Comparison of ENCODE assay signal across 8 mouse cellular contexts in genomic region chr7:30859635-30860402, GRCm38 (mm10). TPM values are rescaled to one million over a fixed set of nuclear protein-coding genes. Genes with fewer than 3 reads are reported as not detected.
DNase-seq lines count a peak whose midpoint lies in the region; ATAC-seq lines count a peak whose summit lies in the region.

No protein-coding gene starts in this region.

- no peaks in the 10 kb centered on the region; the same call in 1 of the 2 replicates for H3K9me3 ChIP-seq in embryonic facial prominence, embryonic 10.5 days
- no peaks in the 10 kb centered on the region for H3K9me3 ChIP-seq in lung, embryonic 15.5 days

- peak overlapping the region; percentile 46 for H3K4me3 ChIP-seq in embryonic facial prominence, embryonic 10.5 days
- H3K4me3 ChIP-seq in lung, embryonic 15.5 days: peak overlapping the region; percentile 6; the same call in 1 of the 2 replicates

- 0 out of 2 replicates have a peak overlapping the region, but pooled peaks have one; percentile 31 for H3K27ac ChIP-seq in embryonic facial prominence, embryonic 10.5 days (replicated peaks)
- no peak overlapping the region for H3K27ac ChIP-seq in lung, embryonic 15.5 days

- no peak overlapping the region for H3K9ac ChIP-seq in lung, embryonic 15.5 days

- H3K27me3 ChIP-seq in embryonic facial prominence, embryonic 10.5 days (replicated peaks; ENCODE audit: low read depth, poor library complexity, severe bottlenecking): peaks cover 22% of the 10 kb centered on the region
- no peaks in the 10 kb centered on the region for H3K27me3 ChIP-seq in lung, embryonic 15.5 days

- WGBS in embryonic facial prominence, embryonic 10.5 days: 9% methylated on average over 16 of the region's 16 CpGs
- WGBS in lung, embryonic 15.5 days: 9% methylated on average over 15 of the region's 16 CpGs

- intact Hi-C loops in heart, postnatal 36 days (cut with DNase I): loop anchor here (2.0 kb wide), 1 partner anchor 269 kb away; no protein-coding TSS in a partner anchor

- peaks cover 9% of the 10 kb centered on the region; the same call in 1 of the 2 replicates for H3K4me1 ChIP-seq in embryonic facial prominence, embryonic 10.5 days
- H3K4me1 ChIP-seq in lung, embryonic 15.5 days: no peaks in the 10 kb centered on the region

- no peaks in the 10 kb centered on the region for H3K36me3 ChIP-seq in embryonic facial prominence, embryonic 10.5 days (replicated peaks)
- H3K36me3 ChIP-seq in lung, embryonic 15.5 days: no peaks in the 10 kb centered on the region

- peak overlapping the region; percentile 42 for H3K4me2 ChIP-seq in lung, embryonic 15.5 days

- DNase-seq in CD8-positive naive resting alpha-beta T cell, adult 2 months (ENCODE audit: low read depth in 2 of 2, low spot score in 2 of 2): peak; percentile 16 to 46
- peak; percentile 91 for DNase-seq in ZHBTc4 (ENCODE audit: low read depth, low spot score)
- DNase-seq in embryonic facial prominence, embryonic 10.5 days (ENCODE audit: low spot score): peak; percentile 81
- DNase-seq in heart, postnatal 36 days: peak; percentile 17 to 29
- peak; percentile 24 for DNase-seq in layer of hippocampus, adult 9-10 months (ENCODE audit: low spot score)
- DNase-seq in retina, adult 2 months (ENCODE audit: low read depth, low spot score): peak; percentile 29

- ATAC-seq in lung, embryonic 15.5 days (ENCODE audit: borderline replicate concordance, extremely low read depth, low FRiP score, low TSS enrichment): no peak
- no peak for ATAC-seq in erythroid progenitor cell, adult 5-6 weeks (replicated peaks; ENCODE audit: low FRiP score, poor library complexity, severe bottlenecking)

RNA-seq across cellular contexts. Expression of gene Ffar1, which starts 1.5 kb away (rescaled TPM):
- polyA plus RNA-seq in embryonic facial prominence, embryonic 10.5 days (2016; fragmentation: Nextera tagmentation; extraction: Ambion mirVana): 0.05 TPM in 1 of 2 replicates, not detected in the other
- total RNA-seq in heart, postnatal 36 days (2021): not detected
- not detected in 2 replicates for polyA plus RNA-seq in lung, embryonic 15.5 days (2015; fragmentation: Nextera tagmentation; extraction: Ambion mirVana)
- not detected in 2 replicates for total RNA-seq in erythroid progenitor cell, adult 5-6 weeks (2015; ENCODE audit: low replicate concordance)
- total RNA-seq in erythroid progenitor cell, adult 5-6 weeks (2017; ENCODE audit: low replicate concordance): not detected in 2 replicates

RNA-seq across cellular contexts. Expression of gene Ffar3, which starts 3.8 kb away (rescaled TPM):
- not detected in 2 replicates for polyA plus RNA-seq in embryonic facial prominence, embryonic 10.5 days (2016; fragmentation: Nextera tagmentation; extraction: Ambion mirVana)
- total RNA-seq in heart, postnatal 36 days (2021): not detected
- polyA plus RNA-seq in lung, embryonic 15.5 days (2015; fragmentation: Nextera tagmentation; extraction: Ambion mirVana): not detected in 2 replicates
- total RNA-seq in erythroid progenitor cell, adult 5-6 weeks (2015; ENCODE audit: low replicate concordance): not detected in 2 replicates
- not detected in 2 replicates for total RNA-seq in erythroid progenitor cell, adult 5-6 weeks (2017; ENCODE audit: low replicate concordance)

RNA-seq across cellular contexts. Expression of gene Cd22, which starts 20.3 kb away (rescaled TPM):
- polyA plus RNA-seq in embryonic facial prominence, embryonic 10.5 days (2016; fragmentation: Nextera tagmentation; extraction: Ambion mirVana): 0.08 and 0.27 TPM in 2 replicates
- 1 to 10 TPM in 1 of 2 experiments, under 1 TPM in 1; 0.46 to 1.7 TPM for total RNA-seq in heart, postnatal 36 days (2021)
- polyA plus RNA-seq in lung, embryonic 15.5 days (2015; fragmentation: Nextera tagmentation; extraction: Ambion mirVana): 0.05 TPM in 1 of 2 replicates, not detected in the other
- 2.9 and 3.6 TPM in 2 replicates for total RNA-seq in erythroid progenitor cell, adult 5-6 weeks (2015; ENCODE audit: low replicate concordance)
- total RNA-seq in erythroid progenitor cell, adult 5-6 weeks (2017; ENCODE audit: low replicate concordance): 1.0 and 3.3 TPM in 2 replicates

RNA-seq across cellular contexts. Expression of gene Ffar2, which starts 36.2 kb away (rescaled TPM):
- not detected in 2 replicates for polyA plus RNA-seq in embryonic facial prominence, embryonic 10.5 days (2016; fragmentation: Nextera tagmentation; extraction: Ambion mirVana)
- total RNA-seq in heart, postnatal 36 days (2021): under 1 TPM in 1 of 2 experiments, not detected in 1; 0.14 TPM
- polyA plus RNA-seq in lung, embryonic 15.5 days (2015; fragmentation: Nextera tagmentation; extraction: Ambion mirVana): 0.38 and 0.46 TPM in 2 replicates
- 2.2 and 7.1 TPM in 2 replicates for total RNA-seq in erythroid progenitor cell, adult 5-6 weeks (2015; ENCODE audit: low replicate concordance)
- total RNA-seq in erythroid progenitor cell, adult 5-6 weeks (2017; ENCODE audit: low replicate concordance): 3.1 and 6.0 TPM in 2 replicates

RNA-seq across cellular contexts. Expression of gene Mag, which starts 54.9 kb away (rescaled TPM):
- 0.32 and 0.39 TPM in 2 replicates for polyA plus RNA-seq in embryonic facial prominence, embryonic 10.5 days (2016; fragmentation: Nextera tagmentation; extraction: Ambion mirVana)
- not detected for total RNA-seq in heart, postnatal 36 days (2021)
- polyA plus RNA-seq in lung, embryonic 15.5 days (2015; fragmentation: Nextera tagmentation; extraction: Ambion mirVana): 0.32 and 0.34 TPM in 2 replicates
- not detected in 2 replicates for total RNA-seq in erythroid progenitor cell, adult 5-6 weeks (2015; ENCODE audit: low replicate concordance)
- total RNA-seq in erythroid progenitor cell, adult 5-6 weeks (2017; ENCODE audit: low replicate concordance): not detected in 2 replicates

Comparison
In these comparisons a context has a peak if more than half of its experiments do, and no peak if none do; other contexts are left out.
1. DNase-seq: peak in every context shown above with its lines; median percentile 91 in ZHBTc4; 81 in embryonic facial prominence, embryonic 10.5 days; 31 in CD8-positive naive resting alpha-beta T cell, adult 2 months; 29 in retina, adult 2 months; 24 in layer of hippocampus, adult 9-10 months; 23 in heart, postnatal 36 days.